Mouse (Mus musculus): ENCODE results near the gene Cptp. TPM values are rescaled to one million over a fixed set of nuclear protein-coding genes. Genes with fewer than 3 reads are reported as not detected.
A peak's percentile ranks its signal among the peaks of the same experiment; 100 is the strongest.

Cptp gene
- total and polyA plus RNA-seq, 2 experiments from 2014 or later = 27.9 to 31.3 TPM

DNA sequence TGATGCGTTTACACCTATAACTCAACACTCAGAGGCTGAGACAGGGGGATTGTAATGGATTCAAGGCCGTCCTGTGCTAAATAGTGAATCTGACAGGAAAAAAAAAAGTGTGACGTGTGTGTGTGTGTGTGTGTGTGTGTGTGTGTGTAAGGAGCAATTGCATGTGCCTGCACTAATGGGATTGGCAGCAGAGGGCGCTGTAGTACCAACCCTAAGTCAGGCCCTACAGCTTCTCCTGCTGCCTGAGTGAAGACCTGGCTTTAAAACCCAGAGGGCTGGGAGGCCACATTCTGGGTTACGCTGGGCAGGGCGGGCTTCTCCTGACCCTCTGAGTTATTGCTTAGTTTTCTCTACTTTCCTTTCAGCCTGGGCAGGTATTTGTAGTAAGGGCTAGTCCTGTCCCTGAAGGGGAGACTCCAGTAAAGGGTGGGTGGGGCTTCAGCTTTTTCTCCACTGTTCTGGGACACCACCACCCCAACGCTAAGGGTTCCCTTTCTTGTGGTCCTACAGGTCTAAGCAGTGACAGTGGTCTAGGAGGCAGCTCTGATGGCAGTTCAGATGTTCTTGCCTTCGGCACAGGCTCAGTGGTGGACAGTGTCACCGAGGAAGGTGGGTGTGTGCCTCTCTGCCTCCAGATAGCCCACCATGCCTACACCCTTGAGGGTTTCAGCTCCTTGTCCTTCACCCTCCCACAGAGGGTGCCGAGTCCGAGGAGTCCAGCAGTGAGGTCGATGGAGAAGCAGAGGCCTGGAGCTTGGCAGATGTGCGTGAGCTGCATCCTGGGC is 35.3 kb upstream of the Cptp start:
- DNase-seq (ENCODE audit: low spot score) (peak; percentile 63), ATAC-seq (no peak)
- no peaks in the 10 kb centered on the region for H3K27me3 ChIP-seq (ENCODE audit: insufficient read depth, low read length)
- H3K4me3 ChIP-seq (ENCODE audit: low read length) = no peak overlapping the region
- H3K36me3 ChIP-seq (ENCODE audit: insufficient read depth, low read length) = peaks cover 71% of the 10 kb centered on the region
- H3K9ac ChIP-seq (replicated peaks; ENCODE audit: low read length) = no peak overlapping the region
- H3K27ac ChIP-seq = no peak overlapping the region
- H3K4me1 ChIP-seq (ENCODE audit: insufficient read depth, low read length) = no peaks in the 10 kb centered on the region
- peak; percentile 62 for TF ChIP-seq CTCF (IDR thresholded peaks at IDR 0.05; ENCODE audit: low read depth)
- no peaks in the 10 kb centered on the region for H3K9me3 ChIP-seq (ENCODE audit: low read length)
- H3K4me2 ChIP-seq (ENCODE audit: low read depth, low read length) = no peak overlapping the region
- WGBS = 93% methylated on average over 13 of the region's 13 CpGs

DNA sequence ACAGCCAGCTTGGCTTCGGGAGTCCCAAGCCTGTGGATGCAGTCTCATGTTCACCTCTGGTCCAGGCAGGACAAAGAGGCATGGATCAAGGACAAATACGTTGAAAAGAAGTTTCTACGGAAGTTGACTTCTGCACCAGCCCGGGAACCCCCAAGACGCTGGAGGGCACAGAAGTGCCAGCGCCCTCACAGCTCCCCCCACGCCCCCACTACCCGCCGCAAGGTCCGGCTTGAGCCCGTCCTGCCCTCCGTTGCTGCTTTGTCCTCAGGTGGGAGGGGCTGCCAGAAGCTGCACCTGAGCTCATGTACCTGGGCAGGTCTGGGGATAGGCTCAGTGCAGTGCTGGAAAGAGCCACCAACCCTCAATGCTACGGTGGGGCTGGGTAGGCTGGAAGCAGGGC is 34.0 kb upstream of the Cptp start:
- ATAC-seq = no peak
- WGBS = 94% methylated on average over 13 of the region's 13 CpGs
- Histone ChIP-seq H3K27ac (no peak overlapping the region), H3K9ac (replicated peaks; ENCODE audit: low read length) (no peak overlapping the region), H3K9me3 (ENCODE audit: low read length) (no peaks in the 10 kb centered on the region), H3K4me1 (ENCODE audit: insufficient read depth, low read length) (no peaks in the 10 kb centered on the region), H3K4me3 (ENCODE audit: low read length) (no peak overlapping the region), H3K36me3 (ENCODE audit: insufficient read depth, low read length) (peaks cover 84% of the 10 kb centered on the region), H3K4me2 (ENCODE audit: low read depth, low read length) (no peak overlapping the region), H3K27me3 (ENCODE audit: insufficient read depth, low read length) (no peaks in the 10 kb centered on the region)
- no peak for TF ChIP-seq CTCF (IDR thresholded peaks at IDR 0.05; ENCODE audit: low read depth)
- DNase-seq (ENCODE audit: low spot score) = no peak

DNA sequence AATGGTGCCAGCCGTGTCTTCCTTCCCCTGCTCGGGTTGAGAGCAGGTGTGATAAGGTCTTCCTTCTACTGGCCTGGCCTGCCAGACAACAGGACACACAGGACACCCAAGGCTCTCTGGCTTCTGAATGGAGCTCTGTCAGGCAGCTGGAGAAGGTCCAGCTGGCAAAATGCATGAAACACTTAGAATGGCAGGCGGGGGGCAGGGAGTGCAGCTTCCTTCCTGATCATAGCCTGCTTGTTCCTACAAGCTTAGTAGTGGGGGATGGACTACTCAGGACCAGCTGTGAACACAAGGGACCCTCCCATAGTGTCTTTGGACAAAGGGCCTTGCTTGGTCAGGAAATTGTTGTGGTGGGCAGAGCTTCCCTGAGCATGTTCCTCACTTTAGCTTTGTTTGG is 32.0 kb upstream of the Cptp start:
- no peak overlapping the region for H3K4me3 ChIP-seq (ENCODE audit: low read length)
- no peaks in the 10 kb centered on the region for H3K4me1 ChIP-seq (ENCODE audit: insufficient read depth, low read length)
- no peak overlapping the region for H3K9ac ChIP-seq (replicated peaks; ENCODE audit: low read length)
- DNase-seq (ENCODE audit: low spot score) = peak; percentile 68
- no peak overlapping the region for H3K4me2 ChIP-seq (ENCODE audit: low read depth, low read length)
- WGBS = 47% methylated on average over 3 of the region's 3 CpGs
- peaks cover 85% of the 10 kb centered on the region for H3K36me3 ChIP-seq (ENCODE audit: insufficient read depth, low read length)
- H3K27ac ChIP-seq = peak overlapping the region; percentile 29; the same call in 1 of the 2 replicates
- no peak for TF ChIP-seq CTCF (IDR thresholded peaks at IDR 0.05; ENCODE audit: low read depth)
- ATAC-seq = peak; percentile 62
- no peaks in the 10 kb centered on the region for H3K27me3 ChIP-seq (ENCODE audit: insufficient read depth, low read length)
- H3K9me3 ChIP-seq (ENCODE audit: low read length) = no peaks in the 10 kb centered on the region

DNA sequence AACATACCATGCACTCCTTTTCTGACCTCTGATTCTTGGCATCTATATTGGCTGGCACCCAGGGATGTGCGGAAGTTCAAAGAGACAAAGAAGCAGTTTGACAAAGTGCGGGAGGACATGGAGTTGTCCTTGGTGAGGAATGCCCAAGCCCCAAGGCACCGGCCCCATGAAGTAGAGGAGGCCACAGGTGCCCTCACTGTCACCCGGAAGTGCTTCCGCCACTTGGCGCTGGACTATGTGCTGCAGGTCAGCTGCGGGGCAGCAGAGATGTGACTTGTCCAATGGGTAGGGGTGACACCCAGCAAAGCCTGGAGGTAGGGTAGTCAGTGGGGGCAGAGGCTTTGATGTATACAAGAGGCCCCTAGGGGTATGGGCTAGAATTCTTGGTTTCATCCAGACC is 30.1 kb upstream of the Cptp start:
- Histone ChIP-seq H3K27me3 (ENCODE audit: insufficient read depth, low read length) (no peaks in the 10 kb centered on the region), H3K4me3 (ENCODE audit: low read length) (no peak overlapping the region), H3K27ac (no peak overlapping the region), H3K9me3 (ENCODE audit: low read length) (no peaks in the 10 kb centered on the region), H3K4me1 (ENCODE audit: insufficient read depth, low read length) (peaks cover 17% of the 10 kb centered on the region), H3K4me2 (ENCODE audit: low read depth, low read length) (no peak overlapping the region), H3K9ac (replicated peaks; ENCODE audit: low read length) (no peak overlapping the region), H3K36me3 (ENCODE audit: insufficient read depth, low read length) (peaks cover 67% of the 10 kb centered on the region)
- WGBS = 92% methylated on average over 7 of the region's 7 CpGs
- no peak for TF ChIP-seq CTCF (IDR thresholded peaks at IDR 0.05; ENCODE audit: low read depth)
- ATAC-seq (no peak), DNase-seq (ENCODE audit: low spot score) (no peak)

DNA sequence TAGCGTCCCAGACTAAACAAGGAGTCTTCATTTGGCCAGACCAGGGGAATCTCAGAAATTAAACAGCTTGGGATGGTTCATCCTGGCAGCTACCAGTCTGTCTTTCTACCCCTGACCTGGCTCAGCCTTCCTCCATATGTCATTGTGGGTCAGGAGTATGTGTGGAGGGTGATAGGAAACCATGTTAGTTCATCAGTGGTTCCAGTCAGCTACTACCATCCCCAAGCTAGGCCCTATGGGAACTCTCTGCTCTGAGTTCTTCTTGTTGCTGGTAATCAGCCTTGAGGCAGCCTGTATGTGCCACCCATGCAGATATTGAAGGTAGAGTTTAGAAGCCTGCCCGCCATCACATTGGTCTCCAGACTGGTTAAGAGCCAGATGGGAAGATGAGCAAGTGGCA is 29.1 kb upstream of the Cptp start:
- Histone ChIP-seq H3K4me2 (ENCODE audit: low read depth, low read length) (no peak overlapping the region), H3K27me3 (ENCODE audit: insufficient read depth, low read length) (no peaks in the 10 kb centered on the region), H3K9me3 (ENCODE audit: low read length) (no peaks in the 10 kb centered on the region), H3K4me1 (ENCODE audit: insufficient read depth, low read length) (peaks cover 27% of the 10 kb centered on the region), H3K27ac (no peak overlapping the region), H3K9ac (replicated peaks; ENCODE audit: low read length) (no peak overlapping the region), H3K36me3 (ENCODE audit: insufficient read depth, low read length) (peaks cover 59% of the 10 kb centered on the region), H3K4me3 (ENCODE audit: low read length) (no peak overlapping the region)
- 97% methylated on average over 2 of the region's 2 CpGs for WGBS
- ATAC-seq (no peak), DNase-seq (ENCODE audit: low spot score) (no peak)
- TF ChIP-seq CTCF (IDR thresholded peaks at IDR 0.05; ENCODE audit: low read depth) = no peak

DNA sequence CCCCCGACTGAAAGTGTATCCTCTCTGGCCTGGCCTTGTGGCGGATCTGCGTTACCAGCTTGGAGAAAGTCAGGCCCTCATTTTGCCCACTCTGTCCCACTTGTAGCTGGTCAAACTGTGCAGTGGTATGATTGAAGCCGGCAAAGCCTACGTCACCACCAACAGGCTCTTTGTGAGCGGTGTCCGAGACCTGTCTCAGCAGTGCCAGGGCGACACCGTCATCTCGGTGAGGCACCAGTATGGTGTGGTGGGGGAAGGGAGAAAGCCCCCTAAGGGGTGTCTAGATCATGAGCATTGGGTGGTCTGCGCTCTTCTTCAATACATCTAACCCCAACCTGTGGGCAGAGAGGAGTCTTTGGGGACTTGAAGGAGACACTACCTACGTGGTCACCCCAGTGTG is 27.2 kb upstream of the Cptp start:
- H3K9me3 ChIP-seq (ENCODE audit: low read length) = no peaks in the 10 kb centered on the region
- no peaks in the 10 kb centered on the region for H3K27me3 ChIP-seq (ENCODE audit: insufficient read depth, low read length)
- 99% methylated on average over 12 of the region's 12 CpGs for WGBS
- H3K9ac ChIP-seq (replicated peaks; ENCODE audit: low read length) = no peak overlapping the region
- H3K36me3 ChIP-seq (ENCODE audit: insufficient read depth, low read length) = peaks cover 40% of the 10 kb centered on the region
- H3K4me3 ChIP-seq (ENCODE audit: low read length) = no peak overlapping the region
- H3K4me2 ChIP-seq (ENCODE audit: low read depth, low read length) = no peak overlapping the region
- TF ChIP-seq CTCF (IDR thresholded peaks at IDR 0.05; ENCODE audit: low read depth) = no peak
- DNase-seq (ENCODE audit: low spot score) (no peak), ATAC-seq (no peak)
- H3K4me1 ChIP-seq (ENCODE audit: insufficient read depth, low read length) = peaks cover 32% of the 10 kb centered on the region
- no peak overlapping the region for H3K27ac ChIP-seq

DNA sequence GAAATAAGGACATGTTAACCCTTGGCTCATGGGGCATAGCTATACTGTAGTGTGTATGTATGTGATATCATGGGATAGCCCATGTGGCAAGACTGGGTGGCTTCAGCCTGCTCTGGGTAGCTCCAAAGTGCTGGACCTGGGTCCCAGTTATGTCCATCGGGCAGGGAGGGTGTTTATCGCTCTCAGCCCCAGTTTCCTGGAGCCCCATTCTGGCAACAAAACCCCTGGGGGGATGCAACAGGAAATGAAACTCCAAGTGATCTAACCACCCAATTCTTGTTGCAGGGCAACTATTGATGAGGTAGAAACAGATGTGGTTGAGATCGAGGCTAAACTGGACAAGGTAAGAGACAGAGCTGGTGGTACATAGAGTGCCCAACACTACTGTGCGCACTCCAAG is 26.6 kb upstream of the Cptp start:
- ATAC-seq = no peak

More for the DNA sequence above, 26.6 kb upstream of the Cptp start:
- H3K36me3 ChIP-seq (ENCODE audit: insufficient read depth, low read length) = peaks cover 34% of the 10 kb centered on the region
- no peaks in the 10 kb centered on the region for H3K9me3 ChIP-seq (ENCODE audit: low read length)
- 96% methylated on average over 4 of the region's 4 CpGs for WGBS
- peaks cover 32% of the 10 kb centered on the region for H3K4me1 ChIP-seq (ENCODE audit: insufficient read depth, low read length)
- peak overlapping the region; percentile 73; the same call in 1 of the 2 replicates for H3K4me2 ChIP-seq (ENCODE audit: low read depth, low read length)
- H3K4me3 ChIP-seq (ENCODE audit: low read length) = no peak overlapping the region
- TF ChIP-seq CTCF (IDR thresholded peaks at IDR 0.05; ENCODE audit: low read depth) = no peak
- H3K9ac ChIP-seq (replicated peaks; ENCODE audit: low read length) = 0 out of 2 replicates have a peak overlapping the region, but pooled peaks have one; percentile 89
- peak overlapping the region; percentile 84; the same call in 1 of the 2 replicates for H3K27ac ChIP-seq
- H3K27me3 ChIP-seq (ENCODE audit: insufficient read depth, low read length) = no peaks in the 10 kb centered on the region
- DNase-seq (ENCODE audit: low spot score) = no peak

Measured in hindbrain, postnatal 0 days (tissue).